40 mouse cellular contexts compared by ENCODE assay signal in the genomic region with DNA sequence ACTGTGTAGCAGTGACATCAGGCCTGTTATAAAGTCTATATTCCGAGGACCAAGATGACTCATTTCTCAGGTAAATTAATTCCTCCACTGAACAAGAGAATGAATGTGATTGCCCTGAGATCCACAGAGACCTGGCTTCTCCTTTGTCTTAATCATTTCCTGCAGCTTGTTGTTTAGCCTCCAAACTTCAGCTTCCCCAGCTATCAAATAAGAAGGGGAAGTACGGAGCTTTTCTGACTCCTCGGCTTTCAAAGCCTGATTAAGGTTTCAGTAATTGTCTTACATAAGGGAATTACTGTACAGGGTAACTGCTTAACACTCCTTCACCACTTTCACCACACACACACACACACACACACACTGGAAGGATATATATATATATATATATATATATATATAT. TPM values are rescaled to one million over a fixed set of nuclear protein-coding genes. Genes with fewer than 3 reads are reported as not detected.
"Had no signal": no experiment of that assay in that cellular context is flagged by ENCODE, and none has a peak within 500 bp of the region (broad histone marks: within the 10 kb centered on the region; RNA-seq: fewer than 3 reads in every experiment).

No protein-coding gene starts in this region.

- ATAC-seq: hindbrain, postnatal 0 days; intestine, embryonic 16.5 days; liver, embryonic 12.5 days had no signal

- DNase-seq: gastrocnemius, adult 2 months; gastrocnemius, postnatal 10 days; gastrocnemius, postnatal 25 days; heart, adult 18-20 months; heart, postnatal 10 days; heart, postnatal 4 days; kidney, adult 11 months; kidney, adult 2 months; kidney, adult 9 months; kidney, postnatal 14 days; kidney, postnatal 36 days; left cerebral cortex, postnatal 4 days had no signal

RNA-seq across cellular contexts. Expression of gene Prr30, which starts 46.7 kb away (rescaled TPM):
- total RNA-seq: gastrocnemius, adult 2 months; gastrocnemius, postnatal 10 days; gastrocnemius, postnatal 25 days; heart, adult 18-20 months; heart, adult 8-10 months; heart, postnatal 10 days; heart, postnatal 25 days; heart, postnatal 4 days; hindbrain, postnatal 0 days; layer of hippocampus, adult 2 months; layer of hippocampus, postnatal 10 days; layer of hippocampus, postnatal 25 days; left cerebral cortex, adult 18-20 months; left cerebral cortex, adult 8-10 months; left cerebral cortex, postnatal 10 days; left cerebral cortex, postnatal 25 days; left cerebral cortex, postnatal 4 days; liver, adult 2 months had no signal
- polyA plus RNA-seq: heart, embryonic 10.5 days; heart, embryonic 12.5 days; heart, embryonic 14.5 days; heart, embryonic 16.5 days; hindbrain, embryonic 11.5 days; hindbrain, embryonic 13.5 days; hindbrain, embryonic 15.5 days; hindbrain, postnatal 0 days; intestine, embryonic 14.5 days; intestine, embryonic 16.5 days; kidney, embryonic 15.5 days; kidney, postnatal 0 days; large intestine, adult 2 months; limb, embryonic 11.5 days; limb, embryonic 13.5 days; limb, embryonic 15.5 days; liver, adult 2 months; liver, embryonic 12.5 days; liver, embryonic 14.5 days had no signal
